Mouse (Mus musculus): ENCODE results near the gene Fam53b. TPM values are rescaled to one million over a fixed set of nuclear protein-coding genes. Genes with fewer than 3 reads are reported as not detected.

Gene Fam53b
- total and polyA plus RNA-seq, 3 experiments: 15.6 to 30.9 (median 22.1) TPM

DNA sequence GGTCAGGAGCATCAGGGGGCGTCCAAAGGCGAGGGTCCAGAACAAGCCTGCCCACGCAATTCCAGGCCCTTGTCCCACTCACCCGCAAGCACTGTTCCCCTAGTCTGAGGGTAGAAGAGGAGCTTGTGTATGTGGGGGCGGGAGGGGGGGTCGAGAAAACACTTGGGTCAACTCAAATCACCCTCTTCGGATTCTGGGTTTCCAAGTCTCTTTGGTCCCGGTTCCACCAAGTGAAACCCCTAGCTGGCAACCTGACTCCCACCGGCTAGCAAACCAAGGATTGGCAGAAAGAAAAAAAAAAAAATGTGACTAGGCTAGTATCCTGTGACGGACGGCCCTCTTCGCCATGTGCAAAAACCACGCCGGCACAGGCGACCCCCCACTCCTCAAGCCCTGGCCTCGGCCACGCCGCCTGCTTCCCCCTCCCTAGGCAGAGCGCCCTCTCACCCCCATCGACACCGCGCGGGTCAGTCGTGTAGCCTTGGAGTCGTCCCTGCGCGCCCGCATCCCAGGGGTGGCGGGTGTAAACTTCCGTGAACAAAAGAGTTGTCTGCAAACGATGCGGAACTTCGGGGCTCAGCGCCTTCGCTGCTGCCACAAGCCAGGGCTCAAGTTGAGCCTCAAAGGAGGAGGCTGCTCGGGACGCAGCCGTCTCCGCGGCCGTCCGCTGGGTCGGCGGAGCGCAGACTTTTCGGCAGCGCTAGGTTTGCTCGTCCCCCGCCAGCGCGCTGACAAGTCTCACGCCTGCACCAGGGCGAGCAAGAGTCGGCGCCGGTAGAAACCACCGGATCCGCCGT, 869 bp downstream of the Fam53b start:
- in situ Hi-C loops (cut with MboI; ENCODE audit: low pct_ligation_motif_present, low pct_unique_long_range_greater_than_20kb, low sequenced_read_pairs) (no loop called here), dilution Hi-C loops (cut with MboI; ENCODE audit: extremely low pct_ligation_motif_present, extremely low pct_unique_long_range_greater_than_20kb, low sequenced_read_pairs) (no loop called here)
- H3K79me2 ChIP-seq (replicated peaks; ENCODE audit: control insufficient read depth, extremely low read depth, insufficient read depth, poor library complexity, severe bottlenecking): peaks cover 47% of the 10 kb centered on the region
- H3K27ac ChIP-seq (ENCODE audit: insufficient read depth, low read depth): peak overlapping the region; percentile 71
- TF ChIP-seq MAZ (IDR thresholded peaks at IDR 0.05; ENCODE audit: low read depth, low read length): no peak
- TF ChIP-seq USF2 (conservative IDR thresholded peaks at IDR 0.05; ENCODE audit: low read depth, low read length): no peak
- TF ChIP-seq SMC3 (IDR thresholded peaks at IDR 0.05; ENCODE audit: low read depth, low read length): no peak
- peak; percentile 70 for TF ChIP-seq MXI1 (IDR thresholded peaks at IDR 0.05; ENCODE audit: low read depth, low read length)
- no peak for TF ChIP-seq PAX5 (IDR thresholded peaks at IDR 0.05; ENCODE audit: low read length)
- no peak for TF ChIP-seq NELFE (IDR thresholded peaks at IDR 0.05; ENCODE audit: low read depth, low read length)
- TF ChIP-seq POLR2AphosphoS2 (IDR thresholded peaks at IDR 0.05; ENCODE audit: low read depth, low read length): no peak
- TF ChIP-seq SIN3A (IDR thresholded peaks at IDR 0.05; ENCODE audit: low read length): peak; percentile 51; the same call in 1 of the 2 replicates
- 0 out of 2 replicates have a peak, but pooled peaks have one; percentile 48 for TF ChIP-seq RCOR1 (conservative IDR thresholded peaks at IDR 0.05; ENCODE audit: low read depth, low read length)
- TF ChIP-seq MEF2A (IDR thresholded peaks at IDR 0.05; ENCODE audit: borderline replicate concordance, low read depth, low read length): 0 out of 2 replicates have a peak, but pooled peaks have one; percentile 19
- TF ChIP-seq ETS1 (conservative IDR thresholded peaks at IDR 0.05; ENCODE audit: low read depth, low read length): no peak
- peak; percentile 44; the same call in 1 of the 2 replicates for TF ChIP-seq ELF1 (IDR thresholded peaks at IDR 0.05; ENCODE audit: low read depth, low read length)
- peak; percentile 44; the same call in 1 of the 2 replicates for TF ChIP-seq BHLHE40 (IDR thresholded peaks at IDR 0.05; ENCODE audit: low read depth, low read length)
- peak; percentile 80 for TF ChIP-seq MAX (IDR thresholded peaks at IDR 0.05; ENCODE audit: low read length)
- TF ChIP-seq TCF12 (IDR thresholded peaks at IDR 0.05; ENCODE audit: low read depth, low read length): peak; percentile 43; the same call in 1 of the 2 replicates
- 0 out of 2 replicates have a peak, but pooled peaks have one; percentile 17 for TF ChIP-seq MYC (IDR thresholded peaks at IDR 0.05; ENCODE audit: low read depth, low read length)
- TF ChIP-seq ZNF384 (IDR thresholded peaks at IDR 0.05; ENCODE audit: low read depth, low read length): peak; percentile 59
- TF ChIP-seq UBTF (IDR thresholded peaks at IDR 0.05; ENCODE audit: low read depth, low read length): no peak
- no peaks in the 10 kb centered on the region for H3K27me3 ChIP-seq (replicated peaks)
- H3K9ac ChIP-seq (ENCODE audit: insufficient read depth, low read depth): peak overlapping the region; percentile 82
- H3K4me1 ChIP-seq (ENCODE audit: control insufficient read depth in 1 of 2, insufficient read depth in 2 of 2): peaks cover 11 to 66% of the 10 kb centered on the region in 2 experiments
- H3K4me2 ChIP-seq (ENCODE audit: insufficient read depth, low read depth, poor library complexity, severe bottlenecking): peak overlapping the region; percentile 96
- H3K36me3 ChIP-seq (replicated peaks in 1 of 2; ENCODE audit: control insufficient read depth in 1 of 2, insufficient read depth in 1 of 2, low read length in 1 of 2): peaks cover 0 to 2% of the 10 kb centered on the region in 2 experiments
- peak overlapping the region; percentile 65 to 82 (median 81) for H3K4me3 ChIP-seq (replicated peaks in 1 of 3; ENCODE audit: low read depth in 2 of 3, low read length in 2 of 3, poor library complexity in 1 of 3)
- no peak for DNase-seq (ENCODE audit: extremely low read depth)
- no peaks in the 10 kb centered on the region for H3K9me3 ChIP-seq (replicated peaks; ENCODE audit: low read length)

Data from CH12.LX (cell line).